Mouse (Mus musculus): ENCODE data around the gene Micall1. TPM values are rescaled to one million over a fixed set of nuclear protein-coding genes. Genes with fewer than 3 reads are reported as not detected.

The Micall1 gene
- total RNA-seq, 2 experiments from 2014 or later = 6.1 to 6.3 TPM

GRCm38 (mm10) chr15:79164251-79164650, 55.6 kb downstream of the Micall1 start:
- ATAC-seq (ENCODE audit: poor library complexity, severe bottlenecking) = no peak

- no peak for ATAC-seq (ENCODE audit: poor library complexity, severe bottlenecking)
Observed at GRCm38 (mm10) chr15:79165140-79165539, 56.4 kb downstream of the Micall1 start, which contains the start of gene Sox10. Sox10 (minus strand) TSS chr15:79165240.

GRCm38 (mm10) chr15:79166712-79167111, 58.0 kb downstream of the Micall1 start:
- no peak for ATAC-seq (ENCODE audit: poor library complexity, severe bottlenecking)

- no peak for ATAC-seq (ENCODE audit: poor library complexity, severe bottlenecking)
Observed at GRCm38 (mm10) chr15:79176905-79177304, 68.2 kb downstream of the Micall1 start.

GRCm38 (mm10) chr15:79185213-79185612, 76.5 kb downstream of the Micall1 start:
- no peak for ATAC-seq (ENCODE audit: poor library complexity, severe bottlenecking)

Other genes with a start within 250 kb of the Micall1 start
- 46.0 and 52.6 TPM in 2 replicates for gene Gga1, start 231.7 kb upstream of the Micall1 start, total RNA-seq (2015)
- 20.8 and 28.9 TPM in 2 replicates for gene Gga1, start 231.7 kb upstream of the Micall1 start, total RNA-seq (2017)
- gene Gm49510, start 209.2 kb upstream of the Micall1 start, total RNA-seq (2015) = not detected in 2 replicates
- gene Gm49510, start 209.2 kb upstream of the Micall1 start, total RNA-seq (2017) = 1.1 and 2.0 TPM in 2 replicates
- gene Sh3bp1, start 209.1 kb upstream of the Micall1 start, total RNA-seq (2015) = 46.5 and 53.3 TPM in 2 replicates
- gene Sh3bp1, start 209.1 kb upstream of the Micall1 start, total RNA-seq (2017) = 34.0 and 38.2 TPM in 2 replicates
- gene Pdxp, start 195.0 kb upstream of the Micall1 start, total RNA-seq (2015) = 3.5 and 5.1 TPM in 2 replicates
- gene Pdxp, start 195.0 kb upstream of the Micall1 start, total RNA-seq (2017) = 2.1 and 2.6 TPM in 2 replicates
- gene Lgals1, start 182.2 kb upstream of the Micall1 start, total RNA-seq (2015) = 851 and 870 TPM in 2 replicates
- 1,185 and 1,205 TPM in 2 replicates for gene Lgals1, start 182.2 kb upstream of the Micall1 start, total RNA-seq (2017)
- gene Nol12, start 174.0 kb upstream of the Micall1 start, total RNA-seq (2015) = 28.2 and 32.4 TPM in 2 replicates
- 12.6 and 16.0 TPM in 2 replicates for gene Nol12, start 174.0 kb upstream of the Micall1 start, total RNA-seq (2017)
- gene Triobp, start 161.2 kb upstream of the Micall1 start, total RNA-seq (2015) = 99.4 and 106 TPM in 2 replicates
- 36.6 and 41.5 TPM in 2 replicates for gene Triobp, start 161.2 kb upstream of the Micall1 start, total RNA-seq (2017)
- 47.9 and 51.3 TPM in 2 replicates for gene H1f0, start 80.4 kb upstream of the Micall1 start, total RNA-seq (2015)
- 87.2 and 90.0 TPM in 2 replicates for gene H1f0, start 80.4 kb upstream of the Micall1 start, total RNA-seq (2017)
- not detected in 2 replicates for gene Galr3, start 67.0 kb upstream of the Micall1 start, total RNA-seq (2015)
- gene Galr3, start 67.0 kb upstream of the Micall1 start, total RNA-seq (2017) = not detected in 2 replicates
- 13.5 and 14.3 TPM in 2 replicates for gene Ankrd54, start 46.0 kb upstream of the Micall1 start, total RNA-seq (2015)
- gene Ankrd54, start 46.0 kb upstream of the Micall1 start, total RNA-seq (2017) = 10.3 and 11.2 TPM in 2 replicates
- gene Eif3l, start 33.7 kb upstream of the Micall1 start, total RNA-seq (2015) = 110 and 116 TPM in 2 replicates
- 153 and 155 TPM in 2 replicates for gene Eif3l, start 33.7 kb upstream of the Micall1 start, total RNA-seq (2017)
- 46.0 and 49.2 TPM in 2 replicates for gene Polr2f, start 32.1 kb downstream of the Micall1 start, total RNA-seq (2015)
- gene Polr2f, start 32.1 kb downstream of the Micall1 start, total RNA-seq (2017) = 39.6 and 54.1 TPM in 2 replicates
- gene 1700088E04Rik, start 32.4 kb downstream of the Micall1 start, total RNA-seq (2015) = not detected in 2 replicates
- gene 1700088E04Rik, start 32.4 kb downstream of the Micall1 start, total RNA-seq (2017) = not detected in 2 replicates
- not detected in 2 replicates for gene Sox10, start 56.3 kb downstream of the Micall1 start, total RNA-seq (2015)
- not detected in 2 replicates for gene Sox10, start 56.3 kb downstream of the Micall1 start, total RNA-seq (2017)
- gene Pick1, start 120.3 kb downstream of the Micall1 start, total RNA-seq (2015) = 2.8 and 3.0 TPM in 2 replicates
- gene Pick1, start 120.3 kb downstream of the Micall1 start, total RNA-seq (2017) = 4.5 and 5.1 TPM in 2 replicates
- 0.16 and 0.20 TPM in 2 replicates for gene Gm49486, start 120.5 kb downstream of the Micall1 start, total RNA-seq (2015)
- not detected in 2 replicates for gene Gm49486, start 120.5 kb downstream of the Micall1 start, total RNA-seq (2017)
- gene Slc16a8, start 145.9 kb downstream of the Micall1 start, total RNA-seq (2015) = not detected in 2 replicates
- not detected in 2 replicates for gene Slc16a8, start 145.9 kb downstream of the Micall1 start, total RNA-seq (2017)
- gene Baiap2l2, start 176.6 kb downstream of the Micall1 start, total RNA-seq (2015) = not detected in 2 replicates
- gene Baiap2l2, start 176.6 kb downstream of the Micall1 start, total RNA-seq (2017) = not detected in 2 replicates
- 1.3 and 2.7 TPM in 2 replicates for gene Pla2g6, start 219.5 kb downstream of the Micall1 start, total RNA-seq (2015)
- 1.4 TPM in 2 replicates for gene Pla2g6, start 219.5 kb downstream of the Micall1 start, total RNA-seq (2017)
- gene Maff, start 237.7 kb downstream of the Micall1 start, total RNA-seq (2015) = 1.7 and 5.4 TPM in 2 replicates
- gene Maff, start 237.7 kb downstream of the Micall1 start, total RNA-seq (2017) = 1.4 and 2.7 TPM in 2 replicates